Mouse (Mus musculus) G1E-ER4 (cell line): ENCODE data around the gene Cdk4. TPM values are rescaled to one million over a fixed set of nuclear protein-coding genes. Genes with fewer than 3 reads are reported as not detected.

Experiments used
- GATA1 ChIP-seq: IDR thresholded peaks from one replicate; pipeline ENCODE4 v1.8.0; 2012; ENCODE audit warnings: low read length, inconsistent platforms
- polyA plus RNA-seq: library from polyadenylated mRNA; stranded (reverse); fragments of >175 nt; gene quantifications from 2 replicates; pipeline ENCODE4 v1.2.3, GENCODE M21; 2012

The Cdk4 gene
- polyA plus RNA-seq = 1,725 and 2,105 TPM in 2 replicates

DNA sequence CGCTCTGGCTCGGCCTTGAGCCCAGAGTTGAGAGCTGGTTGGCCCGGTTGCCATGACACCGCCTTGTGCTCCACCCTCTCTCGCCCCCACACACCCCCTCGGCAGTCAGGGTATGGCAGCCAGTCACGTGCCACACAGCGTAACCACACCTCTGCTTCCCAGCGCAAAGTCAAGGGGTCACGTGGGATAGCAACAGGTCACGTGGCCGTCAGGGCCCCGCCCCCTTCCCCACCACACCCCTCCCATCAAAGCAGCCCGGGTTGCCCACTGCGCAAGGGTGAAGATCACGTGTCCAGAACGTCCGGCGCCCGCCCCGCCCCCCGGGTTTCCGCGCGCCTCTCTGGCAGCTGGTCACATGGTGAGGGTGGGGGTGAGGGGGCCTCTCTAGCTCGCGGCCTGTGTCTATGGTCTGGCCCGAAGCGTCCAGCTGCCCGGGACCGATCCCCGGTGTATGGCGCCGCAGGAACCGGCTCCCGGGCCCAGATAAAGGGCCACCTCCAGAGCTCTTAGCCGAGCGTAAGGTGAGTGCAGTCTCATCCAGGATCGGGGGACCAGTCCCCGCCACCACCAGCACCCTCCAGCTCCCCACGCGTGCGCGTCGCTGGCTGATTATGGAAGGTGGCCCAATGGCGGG, at the start of gene Cdk4:
TSS of gene Cdk4 (plus strand) at position 296 of the 634 bp plus-strand sequence.
- no peak for TF ChIP-seq GATA1

DNA sequence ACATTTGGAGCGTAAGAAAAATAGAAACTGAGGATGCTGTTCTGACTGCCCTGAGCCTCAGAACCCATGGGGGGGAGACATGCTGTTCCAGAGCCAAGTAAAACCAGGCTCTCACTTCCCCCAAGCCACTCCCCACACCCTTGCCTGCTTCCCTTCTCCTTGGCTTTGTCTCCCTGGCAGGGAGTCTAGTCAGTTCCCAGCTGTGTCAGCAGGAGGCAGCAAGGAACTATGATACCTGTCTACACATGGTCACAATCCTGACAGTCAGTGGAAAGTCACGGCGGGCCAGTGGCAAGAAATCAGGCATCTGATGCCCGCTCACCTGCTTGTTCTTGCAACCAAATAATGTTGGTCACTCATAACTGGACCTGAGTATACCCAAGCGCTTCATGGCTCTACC, 46.8 kb upstream of the Cdk4 start:
- no peak for TF ChIP-seq GATA1

GRCm38 (mm10) chr10:127017071-127017470, 46.3 kb upstream of the Cdk4 start:
- TF ChIP-seq GATA1 = no peak

DNA sequence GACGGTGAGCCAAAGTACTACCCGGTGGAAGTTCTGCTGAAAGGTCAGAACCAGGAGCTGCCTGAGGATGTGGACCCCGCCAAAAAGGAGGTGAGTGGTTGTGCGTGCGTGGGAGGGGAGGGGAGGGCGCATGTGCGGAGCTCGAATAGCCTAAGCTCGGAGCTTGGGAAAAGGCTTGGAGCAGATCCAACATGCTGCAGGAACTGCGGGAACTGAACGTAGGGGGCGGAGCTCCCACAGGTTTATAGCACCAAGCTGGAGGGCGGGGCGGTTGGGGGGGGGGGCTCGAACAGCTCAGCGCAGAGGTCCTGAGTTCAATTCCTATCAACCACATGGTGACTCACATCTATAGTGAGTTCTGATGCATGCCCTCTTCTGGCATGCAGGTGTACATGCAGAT, 44.9 kb upstream of the Cdk4 start:
- no peak for TF ChIP-seq GATA1

DNA sequence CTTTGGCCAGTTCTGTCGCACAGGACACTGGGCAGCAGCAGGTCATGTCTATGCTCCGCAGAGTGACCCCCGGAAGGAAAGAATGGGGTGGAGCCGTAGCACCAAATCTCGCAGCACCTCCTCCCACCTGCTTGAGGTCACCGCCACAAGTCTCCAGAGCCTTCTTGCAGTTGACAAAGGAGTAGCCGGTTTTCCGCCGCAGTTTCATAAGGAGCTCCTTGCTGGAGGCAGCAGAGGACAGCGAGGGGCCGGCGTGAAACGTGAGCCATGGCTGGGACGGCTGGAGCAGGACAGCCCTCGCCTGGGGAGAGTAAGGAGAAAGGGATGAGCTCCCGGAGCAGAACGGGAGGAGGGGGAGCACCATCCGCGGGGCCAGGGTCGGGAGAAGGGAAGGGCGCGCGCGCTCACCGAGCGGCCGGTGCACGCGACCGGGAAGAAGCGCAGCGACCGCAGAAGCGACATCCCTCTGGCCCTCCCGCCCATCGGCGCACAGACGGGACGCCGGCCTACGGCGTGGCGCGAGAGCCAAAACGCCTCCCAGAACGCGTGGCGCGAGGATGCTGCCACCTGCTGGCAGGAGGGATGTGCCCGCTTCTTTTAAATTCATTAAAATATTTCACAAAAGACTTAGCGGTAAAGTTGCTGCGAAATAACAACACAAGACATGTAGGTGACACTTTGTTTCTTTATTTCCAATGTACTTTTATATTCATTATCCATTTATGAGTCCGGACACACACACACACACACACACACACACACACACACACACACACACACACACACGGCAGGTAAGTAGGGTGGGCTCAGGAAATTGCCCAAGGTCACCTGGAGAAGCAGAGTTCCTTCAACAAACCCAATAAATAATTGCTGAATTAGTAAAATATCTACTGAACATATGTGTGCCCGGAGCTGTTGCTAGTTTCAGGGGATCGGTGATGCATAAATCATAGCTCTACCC, 32.7 kb upstream of the Cdk4 start, which contains the start of gene Tsfm:
TSS of gene Tsfm (minus strand) at position 505 of the 961 bp plus-strand sequence.
- no peak for TF ChIP-seq GATA1

GRCm38 (mm10) chr10:127033301-127033741, 30.0 kb upstream of the Cdk4 start:
- TF ChIP-seq GATA1 = no peak

- TF ChIP-seq GATA1 = no peak
These were observed 27.1 kb upstream of the Cdk4 start for GRCm38 (mm10) chr10:127036273-127036672.

- TF ChIP-seq GATA1 = no peak
These were observed 25.7 kb upstream of the Cdk4 start for GRCm38 (mm10) chr10:127037641-127038040.

GRCm38 (mm10) chr10:127040569-127041214, 22.6 kb upstream of the Cdk4 start:
- TF ChIP-seq GATA1 = no peak

DNA sequence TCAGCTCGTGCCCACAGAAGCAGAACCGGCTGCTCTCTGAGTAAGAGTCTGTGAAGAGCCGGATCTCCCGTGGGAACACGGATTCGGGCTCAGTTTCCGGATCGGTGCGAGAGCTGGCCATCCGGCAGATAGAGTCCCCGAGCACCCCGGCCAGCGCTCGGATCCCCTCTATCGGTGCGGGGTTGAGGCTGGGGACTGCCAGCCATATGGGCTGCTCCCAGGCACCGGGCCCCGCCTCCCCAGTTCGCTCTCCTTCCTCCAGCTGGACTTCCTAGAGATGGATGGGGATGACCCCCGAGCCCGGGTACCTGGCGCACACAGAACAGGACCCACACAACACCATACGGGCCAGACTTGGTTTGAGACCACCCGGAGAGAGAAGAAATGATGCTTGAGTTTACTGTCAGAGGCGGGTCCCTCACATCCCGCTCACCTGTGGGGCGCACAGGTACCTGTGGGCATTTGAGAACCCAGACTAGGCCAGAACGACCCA, 22.0 kb upstream of the Cdk4 start, which contains the start of the genes Mettl1 and Eef1akmt3:
TSS of gene Mettl1 (plus strand) at position 141 of the 493 bp plus-strand sequence.
TSS of gene Eef1akmt3 (minus strand) at position 240 of the 493 bp plus-strand sequence.
- no peak for TF ChIP-seq GATA1

DNA sequence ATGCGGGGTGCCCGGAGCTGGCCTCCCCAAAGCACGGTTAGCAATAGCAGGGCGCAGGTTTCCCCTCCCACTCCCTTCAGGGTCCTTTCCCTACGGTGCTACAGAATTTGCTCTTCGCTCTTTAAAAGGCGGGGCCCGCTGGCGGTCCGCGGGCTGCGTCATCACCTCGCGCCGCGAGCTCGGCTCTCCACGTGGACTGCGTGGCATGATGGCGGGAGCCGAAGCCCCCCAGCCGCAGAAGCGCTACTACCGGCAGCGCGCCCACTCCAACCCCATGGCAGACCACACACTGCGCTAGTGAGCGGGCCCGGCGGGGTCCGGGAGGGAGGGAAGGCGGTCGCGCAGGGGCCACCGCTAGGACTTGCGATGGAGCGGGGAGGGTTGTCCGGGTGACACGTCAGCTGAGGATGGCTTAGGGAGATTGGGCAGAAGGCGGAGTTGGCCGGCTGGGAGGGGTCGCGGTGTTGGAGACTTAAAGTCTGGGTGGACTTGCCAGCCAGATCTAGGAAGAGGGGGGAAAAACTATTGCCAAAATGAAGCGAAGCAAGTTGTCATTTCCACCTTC, 21.5 kb upstream of the Cdk4 start:
- no peak for TF ChIP-seq GATA1

GRCm38 (mm10) chr10:127042468-127043115, 20.7 kb upstream of the Cdk4 start:
- TF ChIP-seq GATA1 = no peak

DNA sequence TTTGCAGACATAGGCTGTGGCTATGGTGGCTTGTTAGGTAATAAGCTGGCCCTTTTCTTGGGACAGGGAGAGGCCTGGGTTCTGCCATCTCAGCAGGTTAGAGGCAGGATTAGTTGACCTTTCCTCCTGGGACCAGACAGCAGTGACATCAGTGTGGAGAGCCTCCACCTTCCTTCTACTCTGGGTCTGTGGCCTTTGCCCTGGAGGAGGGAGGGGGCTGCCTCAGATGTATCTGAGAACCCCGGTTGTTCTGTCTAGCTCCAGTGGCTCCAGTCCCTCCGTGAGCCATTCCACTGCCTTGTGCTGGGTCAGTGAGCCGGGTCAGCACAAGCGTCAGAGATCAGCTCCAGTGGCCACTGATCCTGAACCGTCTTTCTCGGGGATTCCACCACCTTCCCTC, 20.1 kb upstream of the Cdk4 start:
- TF ChIP-seq GATA1 = no peak

- no peak for TF ChIP-seq GATA1
These were observed 15.4 kb upstream of the Cdk4 start, which contains the start of gene Cyp27b1 for GRCm38 (mm10) chr10:127047954-127048353. Gene Cyp27b1, plus strand, starts transcription at chr10:127048250.
